Mouse (Mus musculus) CH12.LX (cell line): Measurements from ENCODE around the gene Stx16. TPM values are rescaled to one million over a fixed set of nuclear protein-coding genes. Genes with fewer than 3 reads are reported as not detected.
A peak's percentile ranks its signal among the peaks of the same experiment; 100 is the strongest.

Experiments
- DNase-seq: peaks from one replicate; pipeline ENCODE4 v3.0.0-alpha.2; 2013; ENCODE audit errors: extremely low read depth
- H3K27ac ChIP-seq: 2 replicates; pipeline ENCODE4 v1.5.1; 2012; ENCODE audit warnings: low read depth, mild to moderate bottlenecking, control low read depth, moderate library complexity; ENCODE audit not compliant: insufficient read depth
- H3K27me3 ChIP-seq: replicated peaks from 2 replicates; pipeline ENCODE3; 2012; ENCODE audit warnings: inconsistent platforms
- H3K36me3 ChIP-seq, 2 experiments: replicated peaks in 1 of 2; 2 replicates each; pipeline versions ENCODE3 to v1.6.1; 2012; ENCODE audit warnings: inconsistent platforms in 1 of 2, low read length in 1 of 2, mild to moderate bottlenecking in 1 of 2, mixed read lengths in 1 of 2, moderate library complexity in 1 of 2; ENCODE audit not compliant: control insufficient read depth in 1 of 2, insufficient read depth in 1 of 2
- H3K4me1 ChIP-seq, 2 experiments: 2 replicates each; pipeline ENCODE4 v1.6.1; 2012; ENCODE audit warnings: inconsistent platforms in 1 of 2, moderate library complexity in 1 of 2; ENCODE audit not compliant: insufficient read depth in 2 of 2, control insufficient read depth in 1 of 2
- H3K4me2 ChIP-seq: 2 replicates; pipeline ENCODE4 v1.6.1; 2012; ENCODE audit warnings: low read depth, mild to moderate bottlenecking, control low read depth; ENCODE audit not compliant: poor library complexity, insufficient read depth, severe bottlenecking
- H3K4me3 ChIP-seq, 3 experiments: fragments of 150-350 bp in 1 of 3; sonication (generic) in 1 of 3; replicated peaks in 1 of 3; 2 replicates each; pipeline versions ENCODE3 to v1.5.1; 2011 to 2012; ENCODE audit warnings: low read depth in 2 of 3, low read length in 2 of 3, mild to moderate bottlenecking in 2 of 3, moderate library complexity in 2 of 3, control low read depth in 1 of 3, improper control_type of control experiment in 1 of 3, inconsistent platforms in 1 of 3, mixed read lengths in 1 of 3; ENCODE audit not compliant: poor library complexity in 1 of 3
- H3K79me2 ChIP-seq: replicated peaks from 2 replicates; pipeline ENCODE4 v1.6.1; 2012; ENCODE audit warnings: mild to moderate bottlenecking, moderate library complexity; ENCODE audit not compliant: control insufficient read depth, poor library complexity, insufficient read depth, severe bottlenecking; ENCODE audit errors: extremely low read depth
- H3K9ac ChIP-seq: 2 replicates; pipeline ENCODE4 v1.6.1; 2012; ENCODE audit warnings: low read depth, mild to moderate bottlenecking, control low read depth, moderate library complexity; ENCODE audit not compliant: insufficient read depth
- H3K9me3 ChIP-seq: replicated peaks from 2 replicates; pipeline ENCODE3; 2012; ENCODE audit warnings: low read length, inconsistent platforms, mixed read lengths
- BHLHE40 ChIP-seq: IDR thresholded peaks from 2 replicates; pipeline ENCODE4 v1.6.1; 2011; ENCODE audit warnings: mild to moderate bottlenecking, low read depth, low read length, improper control_type of control experiment
- E2F4 ChIP-seq: IDR thresholded peaks from 2 replicates; pipeline ENCODE4 v1.6.1; 2011; ENCODE audit warnings: low read depth, low read length, improper control_type of control experiment; ENCODE audit not compliant: insufficient replicate concordance
- ELF1 ChIP-seq: IDR thresholded peaks from 2 replicates; pipeline ENCODE4 v1.6.1; 2014; ENCODE audit warnings: low read depth, mild to moderate bottlenecking, inconsistent platforms, low read length, improper control_type of control experiment
- GABPA ChIP-seq: IDR thresholded peaks from 2 replicates; pipeline ENCODE4 v1.6.1; 2012; ENCODE audit warnings: low read depth, low read length, improper control_type of control experiment, inconsistent platforms; ENCODE audit not compliant: insufficient replicate concordance
- IRF4 ChIP-seq: IDR thresholded peaks from 2 replicates; pipeline ENCODE4 v1.6.1; 2014; ENCODE audit warnings: low read depth, mild to moderate bottlenecking, inconsistent platforms, low read length, improper control_type of control experiment
- JUN ChIP-seq: IDR thresholded peaks from 2 replicates; pipeline ENCODE4 v1.6.1; 2011; ENCODE audit warnings: low read depth, mild to moderate bottlenecking, low read length, improper control_type of control experiment, moderate library complexity; ENCODE audit not compliant: insufficient read depth
- JUND ChIP-seq: conservative IDR thresholded peaks from 2 replicates; pipeline ENCODE4 v1.6.1; 2011; ENCODE audit warnings: low read depth, low read length, improper control_type of control experiment
- KAT2A ChIP-seq: IDR thresholded peaks from 2 replicates; pipeline ENCODE4 v1.6.1; 2012; ENCODE audit warnings: low read length, improper control_type of control experiment, inconsistent platforms; ENCODE audit not compliant: insufficient replicate concordance
- MAX ChIP-seq: IDR thresholded peaks from 2 replicates; pipeline ENCODE4 v1.6.1; 2011; ENCODE audit warnings: low read length, improper control_type of control experiment
- MAZ ChIP-seq: IDR thresholded peaks from 2 replicates; pipeline ENCODE4 v1.6.1; 2012; ENCODE audit warnings: low read depth, mild to moderate bottlenecking, inconsistent platforms, low read length, improper control_type of control experiment, moderate library complexity
- MXI1 ChIP-seq: IDR thresholded peaks from 2 replicates; pipeline ENCODE4 v1.6.1; 2011; ENCODE audit warnings: mild to moderate bottlenecking, low read depth, low read length, improper control_type of control experiment
- MYC ChIP-seq: IDR thresholded peaks from 2 replicates; pipeline ENCODE4 v1.6.1; 2011; ENCODE audit warnings: low read depth, mild to moderate bottlenecking, improper control_type of control experiment, low read length
- NRF1 ChIP-seq: IDR thresholded peaks from 2 replicates; pipeline ENCODE4 v1.6.1; 2014; ENCODE audit warnings: low read depth, mild to moderate bottlenecking, inconsistent platforms, low read length, improper control_type of control experiment, moderate library complexity
- PAX5 ChIP-seq: IDR thresholded peaks from 2 replicates; pipeline ENCODE4 v1.6.1; 2012; ENCODE audit warnings: low read length, inconsistent platforms, mixed read lengths
- POLR2AphosphoS2 ChIP-seq: IDR thresholded peaks from 2 replicates; pipeline ENCODE4 v1.6.1; 2011; ENCODE audit warnings: low read depth, low read length, improper control_type of control experiment
- RCOR1 ChIP-seq: conservative IDR thresholded peaks from 2 replicates; pipeline ENCODE4 v1.6.1; 2012; ENCODE audit warnings: low read depth, mild to moderate bottlenecking, inconsistent platforms, low read length, improper control_type of control experiment
- TBP ChIP-seq: conservative IDR thresholded peaks from 2 replicates; pipeline ENCODE4 v1.6.1; 2011; ENCODE audit warnings: low read depth, low read length, improper control_type of control experiment
- TCF12 ChIP-seq: IDR thresholded peaks from 2 replicates; pipeline ENCODE4 v1.6.1; 2014; ENCODE audit warnings: low read depth, mild to moderate bottlenecking, inconsistent platforms, low read length, improper control_type of control experiment
- UBTF ChIP-seq: IDR thresholded peaks from 2 replicates; pipeline ENCODE4 v1.6.1; 2012; ENCODE audit warnings: low read depth, mild to moderate bottlenecking, inconsistent platforms, low read length, improper control_type of control experiment, moderate library complexity
- ZC3H11A ChIP-seq: IDR thresholded peaks from 2 replicates; pipeline ENCODE4 v1.6.1; 2012; ENCODE audit warnings: low read depth, mild to moderate bottlenecking, inconsistent platforms, low read length, improper control_type of control experiment
- dilution Hi-C: fragments of 300-500 bp; cut with MboI; formaldehyde crosslinking; loops from 2 replicates; pipeline ENCODE4 v1.14.3; 2020; ENCODE audit warnings: low sequenced_read_pairs; ENCODE audit not compliant: extremely low pct_unique_long_range_greater_than_20kb, extremely low pct_ligation_motif_present
- in situ Hi-C: fragments of 300-500 bp; cut with MboI; formaldehyde crosslinking; loops from 3 replicates; pipeline ENCODE4 v1.14.3; 2019; ENCODE audit warnings: low sequenced_read_pairs, low pct_ligation_motif_present, low pct_unique_long_range_greater_than_20kb, mixed read lengths
- polyA plus RNA-seq: library from polyadenylated mRNA; unstranded; fragments of >175 nt; gene quantifications from 2 replicates; pipeline ENCODE4 v1.2.1, GENCODE M21; 2012; ENCODE audit warnings: low read depth; ENCODE audit not compliant: insufficient read length
- total RNA-seq, 2 experiments: library from RNA; depleted of rRNA; stranded (reverse); fragments of 300-350 nt in 1 of 2; fragments of >200 nt in 1 of 2; gene quantifications; 2 replicates each; pipeline ENCODE4 v1.2.3; 2012 to 2014

Stx16 gene
- total and polyA plus RNA-seq, 3 experiments, result 18.8 to 33.2 (median 22.5) TPM

GRCm38 (mm10) chr2:174114148-174114864, 38.2 kb downstream of the Stx16 start:
- no peak overlapping the region for H3K27ac ChIP-seq
- in situ Hi-C loops, result loop anchor here (25.0 kb wide), 1 partner anchor 302 kb away; no protein-coding TSS in a partner anchor
- no peaks in the 10 kb centered on the region for H3K9me3 ChIP-seq
- no peaks in the 10 kb centered on the region for H3K79me2 ChIP-seq
- DNase-seq, result no peak
- no peak overlapping the region for H3K4me2 ChIP-seq
- H3K36me3 ChIP-seq, result peaks cover 45 to 75% of the 10 kb centered on the region in 2 experiments
- H3K9ac ChIP-seq, result no peak overlapping the region
- TF ChIP-seq IRF4 (no peak), MAZ (no peak), ZC3H11A (no peak), POLR2AphosphoS2 (no peak), PAX5 (no peak), TCF12 (no peak), KAT2A (no peak), RCOR1 (no peak), BHLHE40 (no peak), MXI1 (no peak), NRF1 (no peak), MAX (no peak), TBP (no peak), E2F4 (no peak), ELF1 (no peak), GABPA (no peak), JUND (no peak), UBTF (no peak), JUN (no peak)
- TF ChIP-seq, all 38 proteins: peak for 0
- peaks cover 5 to 17% of the 10 kb centered on the region in 2 experiments; a peak in 3 of 4 replicates for H3K4me1 ChIP-seq
- no peak overlapping the region for H3K4me3 ChIP-seq
- dilution Hi-C loops, result no loop called here
- no peaks in the 10 kb centered on the region for H3K27me3 ChIP-seq

- H3K4me3 ChIP-seq, result no peak overlapping the region
- no peak overlapping the region for H3K4me2 ChIP-seq
- peaks cover 70 to 100% of the 10 kb centered on the region in 2 experiments for H3K36me3 ChIP-seq
- dilution Hi-C loops, result no loop called here
- no peak for TF ChIP-seq MYC
- 0 out of 2 replicates have a peak, but pooled peaks have one; percentile 6 for TF ChIP-seq BHLHE40
- TF ChIP-seq, all 38 proteins: peak for 1
- Histone ChIP-seq H3K9ac (no peak overlapping the region), H3K27me3 (no peaks in the 10 kb centered on the region), H3K79me2 (no peaks in the 10 kb centered on the region), H3K9me3 (no peaks in the 10 kb centered on the region), H3K27ac (no peak overlapping the region), H3K4me1 (peaks cover under 1 to 7% of the 10 kb centered on the region in 2 experiments; a peak in 3 of 4 replicates)
- in situ Hi-C loops, result loop anchor here (25.0 kb wide), 1 partner anchor 305 kb away; no protein-coding TSS in a partner anchor
- DNase-seq, result peak; percentile 21
These were observed 40.8 kb downstream of the Stx16 start for GRCm38 (mm10) chr2:174116929-174117328.
